Mouse (Mus musculus): ENCODE measurements around the gene Mrpl21. TPM values are rescaled to one million over a fixed set of nuclear protein-coding genes. Genes with fewer than 3 reads are reported as not detected.

Gene Mrpl21
- polyA plus RNA-seq, 1 experiment from 2014 or later, result 134 TPM

DNA sequence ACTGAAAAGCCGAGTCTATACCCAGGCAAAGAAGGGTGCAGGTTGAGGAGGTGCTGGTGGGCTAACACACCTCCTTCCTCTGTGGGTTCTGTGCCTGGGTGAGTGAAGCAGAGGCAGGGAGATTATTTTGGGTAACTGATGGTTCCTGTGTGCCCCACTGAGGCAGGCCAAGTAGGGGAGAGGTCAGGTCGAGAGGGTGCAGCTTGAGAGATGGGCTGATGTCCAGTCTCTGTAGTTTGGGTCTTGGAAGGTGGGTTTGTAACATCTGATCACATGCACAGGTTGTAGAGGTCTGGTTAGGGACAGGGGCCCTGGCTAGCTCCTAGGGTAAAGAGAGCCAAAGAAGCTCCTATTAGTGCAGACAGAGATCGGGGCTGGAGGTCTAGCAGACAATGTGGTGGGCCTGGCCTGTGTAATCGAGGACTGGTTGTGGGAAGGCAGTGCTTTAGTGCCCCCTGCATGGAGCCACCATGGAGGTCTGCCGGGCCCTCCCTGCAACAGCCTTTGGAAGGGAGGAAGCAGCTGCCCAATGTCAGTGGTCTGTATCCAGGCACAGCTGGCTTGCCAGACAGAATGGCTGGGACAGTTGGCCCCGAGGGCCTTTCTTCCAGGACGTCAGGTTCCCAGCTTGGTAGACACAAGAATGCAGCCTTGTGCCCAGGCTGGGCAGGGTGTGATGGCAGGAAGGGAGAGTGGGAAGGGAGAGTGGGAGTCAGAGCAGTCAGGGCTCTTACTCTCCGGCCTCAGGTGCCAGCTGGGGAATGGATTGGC is 54.0 kb downstream of the Mrpl21 start:
- H3K4me2 ChIP-seq (replicated peaks; ENCODE audit: low read depth, low read length), result no peak overlapping the region
- WGBS, result 75% methylated on average over 8 of the region's 8 CpGs
- no peak for ATAC-seq (ENCODE audit: insufficient number of reproducible peaks, insufficient read depth, low FRiP score, low read depth)
- no peaks in the 10 kb centered on the region for H3K9me3 ChIP-seq (ENCODE audit: control insufficient read depth, low read depth, low read length)
- H3K36me3 ChIP-seq (ENCODE audit: control insufficient read depth, insufficient read depth, low read length), result no peaks in the 10 kb centered on the region
- H3K4me3 ChIP-seq (ENCODE audit: low read depth, low read length), result no peak overlapping the region
- no peaks in the 10 kb centered on the region for H3K4me1 ChIP-seq (ENCODE audit: control insufficient read depth, insufficient read depth, low read length)
- H3K27me3 ChIP-seq (ENCODE audit: control insufficient read depth, insufficient read depth, low read length), result no peaks in the 10 kb centered on the region
- H3K27ac ChIP-seq (ENCODE audit: low read length), result no peak overlapping the region
- H3K9ac ChIP-seq (replicated peaks; ENCODE audit: low read depth, low read length), result no peak overlapping the region

GRCm38 (mm10) chr19:3339187-3339586 is 56.5 kb downstream of the Mrpl21 start:
- no peaks in the 10 kb centered on the region for H3K4me1 ChIP-seq (ENCODE audit: control insufficient read depth, insufficient read depth, low read length)
- WGBS, result 84% methylated on average over 8 of the region's 8 CpGs
- ATAC-seq (ENCODE audit: insufficient number of reproducible peaks, insufficient read depth, low FRiP score, low read depth), result no peak
- H3K9me3 ChIP-seq (ENCODE audit: control insufficient read depth, low read depth, low read length), result no peaks in the 10 kb centered on the region
- H3K4me3 ChIP-seq (ENCODE audit: low read depth, low read length), result no peak overlapping the region
- no peak overlapping the region for H3K27ac ChIP-seq (ENCODE audit: low read length)
- no peaks in the 10 kb centered on the region for H3K27me3 ChIP-seq (ENCODE audit: control insufficient read depth, insufficient read depth, low read length)
- H3K4me2 ChIP-seq (replicated peaks; ENCODE audit: low read depth, low read length), result no peak overlapping the region
- no peaks in the 10 kb centered on the region for H3K36me3 ChIP-seq (ENCODE audit: control insufficient read depth, insufficient read depth, low read length)
- H3K9ac ChIP-seq (replicated peaks; ENCODE audit: low read depth, low read length), result no peak overlapping the region

DNA sequence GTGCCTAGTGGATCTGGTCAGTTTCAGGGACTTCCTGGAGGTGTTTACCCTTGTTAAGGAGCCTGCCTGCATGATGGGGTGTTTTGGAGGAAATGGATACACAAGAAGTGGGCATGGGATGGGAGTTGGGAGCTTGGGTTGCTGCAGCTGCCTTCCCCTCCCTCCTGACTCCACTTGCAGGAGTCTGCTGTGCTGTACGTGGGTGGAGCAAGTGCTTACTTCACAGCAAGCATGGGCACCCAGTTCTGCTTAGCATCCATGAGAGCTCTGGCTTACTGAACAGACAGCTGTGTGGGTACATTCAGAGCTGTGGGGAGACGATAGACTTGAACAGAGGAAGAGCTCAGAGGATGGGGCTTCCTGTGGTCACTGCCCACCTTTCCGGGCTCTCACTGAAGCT is 58.3 kb downstream of the Mrpl21 start:
- H3K9ac ChIP-seq (replicated peaks; ENCODE audit: low read depth, low read length), result no peak overlapping the region
- ATAC-seq (ENCODE audit: insufficient number of reproducible peaks, insufficient read depth, low FRiP score, low read depth), result no peak
- WGBS, result 71% methylated on average over 3 of the region's 3 CpGs
- H3K27me3 ChIP-seq (ENCODE audit: control insufficient read depth, insufficient read depth, low read length), result no peaks in the 10 kb centered on the region
- no peak overlapping the region for H3K4me2 ChIP-seq (replicated peaks; ENCODE audit: low read depth, low read length)
- no peaks in the 10 kb centered on the region for H3K36me3 ChIP-seq (ENCODE audit: control insufficient read depth, insufficient read depth, low read length)
- H3K4me1 ChIP-seq (ENCODE audit: control insufficient read depth, insufficient read depth, low read length), result no peaks in the 10 kb centered on the region
- no peak overlapping the region for H3K4me3 ChIP-seq (ENCODE audit: low read depth, low read length)
- no peaks in the 10 kb centered on the region for H3K9me3 ChIP-seq (ENCODE audit: control insufficient read depth, low read depth, low read length)
- H3K27ac ChIP-seq (ENCODE audit: low read length), result no peak overlapping the region

Small RNA genes within 50 kb of the gene (microRNA-seq; reads per million reads assigned to microRNA genes)
- not detected for gene Mir6984

Other genes starting within 250 kb of the Mrpl21 start
- gene Ighmbp2, start 116 bp downstream of the Mrpl21 start, polyA plus RNA-seq (2014; fragmentation: Nextera tagmentation; extraction: Ambion mirVana), result 7.9 and 9.1 TPM in 2 replicates
- gene Cpt1a, start 39.4 kb downstream of the Mrpl21 start, polyA plus RNA-seq (2014; fragmentation: Nextera tagmentation; extraction: Ambion mirVana), result 21.4 and 25.2 TPM in 2 replicates
- gene Tesmin, start 106.0 kb downstream of the Mrpl21 start, polyA plus RNA-seq (2014; fragmentation: Nextera tagmentation; extraction: Ambion mirVana), result 0.10 and 0.24 TPM in 2 replicates
- gene Gal, start 131.6 kb downstream of the Mrpl21 start, polyA plus RNA-seq (2014; fragmentation: Nextera tagmentation; extraction: Ambion mirVana), result 12.2 and 13.2 TPM in 2 replicates

Measured in stomach, embryonic 14.5 days (tissue).